Mouse (Mus musculus) G1E (cell line): ENCODE data around the gene Sumo3.

Experiments
- CTCF ChIP-seq: IDR thresholded peaks from 2 replicates; pipeline ENCODE4 v1.5.1; 2012; ENCODE audit warnings: low read depth, low read length, inconsistent platforms, mixed read lengths
- GATA1 ChIP-seq: IDR thresholded peaks from 2 replicates; pipeline ENCODE4 v1.6.1; 2012; ENCODE audit warnings: borderline replicate concordance, low read length, inconsistent platforms, mixed read lengths
- POLR2AphosphoS5 ChIP-seq: IDR thresholded peaks from 2 replicates; pipeline ENCODE4 v1.6.1; 2012; ENCODE audit warnings: low read depth, low read length, inconsistent platforms; ENCODE audit not compliant: insufficient replicate concordance
- TAL1 ChIP-seq: conservative IDR thresholded peaks from 2 replicates; pipeline ENCODE4 v1.6.1; 2012; ENCODE audit warnings: low read depth, low read length, inconsistent platforms, mixed read lengths

GRCm38 (mm10) chr10:77607441-77607840 lies 1.5 kb downstream of the Sumo3 start:
- TF ChIP-seq CTCF, result no peak
- TF ChIP-seq POLR2AphosphoS5, result no peak
- no peak for TF ChIP-seq GATA1
- no peak for TF ChIP-seq TAL1
